Mouse (Mus musculus) E14TG2a.4 (cell line): ENCODE data around the gene Gm42674.

ENCODE experiments used
- CTCF ChIP-seq: conservative IDR thresholded peaks from 2 replicates; pipeline ENCODE4 v1.5.1; 2014; ENCODE audit warnings: low read length
- NANOG ChIP-seq: IDR thresholded peaks from 2 replicates; pipeline ENCODE4 v1.6.1; 2014; ENCODE audit warnings: borderline replicate concordance, low read length, mixed read lengths

- TF ChIP-seq CTCF (no peak), NANOG (no peak)
Observed at GRCm38 (mm10) chr3:90597736-90598135, 4.0 kb upstream of the Gm42674 start.
